Mouse (Mus musculus) right cerebral cortex, postnatal 36 days (tissue): ENCODE data around the gene Olfr1475.
"Not testable (repeated sequence)": the region's sequence is repeated elsewhere in the genome, so short reads cannot be mapped to it uniquely, and the experiment has no call there.

Experiments used
- DNase-seq, 2 experiments: peaks; one replicate each; pipeline ENCODE4 v3.0.0; 2022; ENCODE audit warnings: low spot score in 2 of 2, mixed read lengths in 1 of 2

Olfr1475 gene

DNA sequence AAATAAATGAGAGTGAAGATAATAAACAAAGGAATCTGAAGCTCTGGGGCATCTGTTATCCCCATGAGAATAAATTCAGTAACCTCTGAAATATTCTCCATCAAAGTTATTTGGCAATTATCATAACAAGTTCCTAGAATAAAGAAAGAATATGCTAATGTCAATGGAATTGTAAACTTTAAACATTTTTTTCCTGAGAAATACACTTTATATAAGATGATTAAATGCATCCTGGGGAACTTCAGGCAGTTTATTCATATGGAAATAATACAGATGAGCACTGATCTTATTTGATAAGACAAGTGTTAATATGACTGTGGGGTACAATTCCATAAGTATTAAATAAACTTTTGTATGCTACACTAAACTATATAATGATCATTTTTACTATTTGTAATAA, at the start of gene Olfr1475:
Gene Olfr1475 (minus strand): TSS at position 101 of the 400 bp plus-strand sequence.
- no peak for DNase-seq

DNA sequence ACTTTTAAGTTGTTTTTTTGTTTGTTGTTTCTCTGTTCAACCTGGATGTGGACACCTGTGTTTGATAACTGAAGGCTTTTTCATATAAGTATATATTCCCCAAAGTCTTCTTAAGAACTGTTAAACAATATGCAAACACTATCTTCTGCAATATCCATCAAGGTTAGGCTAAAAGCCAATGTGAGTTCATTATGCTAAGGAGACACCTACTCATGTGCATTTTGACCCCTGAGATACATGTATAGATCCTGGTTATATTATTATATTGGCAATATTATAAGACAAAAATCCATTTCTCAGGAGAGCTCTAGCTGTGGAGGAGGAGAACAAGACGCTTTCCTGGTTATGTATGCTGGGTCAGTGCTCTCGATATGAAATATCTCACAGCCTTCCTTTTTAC, 47.6 kb upstream of the Olfr1475 start, which contains the start of gene Olfr1480:
Gene Olfr1480 (plus strand): TSS at position 301 of the 400 bp plus-strand sequence.
- no peak for DNase-seq

DNA sequence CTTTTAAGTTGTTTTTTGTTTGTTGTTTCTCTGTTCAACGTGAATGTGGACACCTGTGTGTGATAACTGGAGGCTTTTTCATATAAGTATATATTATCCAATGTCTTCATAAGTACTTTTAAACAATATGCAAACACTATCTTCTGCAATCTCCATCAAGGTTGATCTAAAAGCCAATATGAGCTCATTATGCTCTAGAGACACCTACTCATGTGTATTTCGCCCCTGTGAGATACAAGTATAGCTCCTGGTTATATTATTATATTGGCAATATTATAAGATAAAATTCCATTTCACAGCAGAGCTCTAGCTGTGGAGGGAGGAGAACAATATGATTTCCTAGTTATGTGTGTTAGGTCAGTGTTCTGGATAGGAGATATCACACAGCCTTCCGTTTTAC, 20.2 kb upstream of the Olfr1475 start, which contains the start of gene Olfr1477:
Gene Olfr1477 (plus strand): TSS at position 301 of the 400 bp plus-strand sequence.
- no peak for DNase-seq

DNA sequence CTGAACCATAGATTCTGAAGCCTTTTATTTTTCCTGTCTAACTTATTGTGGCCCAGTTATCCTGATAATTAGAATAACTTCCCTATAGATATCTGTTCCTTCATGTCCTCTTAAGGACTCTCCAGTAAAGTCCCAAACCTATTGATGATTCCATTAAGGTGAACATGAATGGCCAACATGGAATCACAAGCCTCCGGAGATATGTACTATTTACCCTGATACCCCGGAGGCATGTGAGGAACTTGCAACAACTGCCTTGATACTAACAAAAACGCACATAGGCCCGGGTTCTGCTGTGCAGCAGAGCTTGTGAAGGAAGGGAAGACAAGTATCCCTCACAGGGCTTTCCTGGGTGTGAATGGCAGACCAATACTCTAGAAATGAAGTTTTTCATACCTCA, 10.7 kb downstream of the Olfr1475 start, which contains the start of gene Olfr1474:
Gene Olfr1474 (plus strand): TSS at position 301 of the 400 bp plus-strand sequence.
- DNase-seq = not testable (repeated sequence)

DNA sequence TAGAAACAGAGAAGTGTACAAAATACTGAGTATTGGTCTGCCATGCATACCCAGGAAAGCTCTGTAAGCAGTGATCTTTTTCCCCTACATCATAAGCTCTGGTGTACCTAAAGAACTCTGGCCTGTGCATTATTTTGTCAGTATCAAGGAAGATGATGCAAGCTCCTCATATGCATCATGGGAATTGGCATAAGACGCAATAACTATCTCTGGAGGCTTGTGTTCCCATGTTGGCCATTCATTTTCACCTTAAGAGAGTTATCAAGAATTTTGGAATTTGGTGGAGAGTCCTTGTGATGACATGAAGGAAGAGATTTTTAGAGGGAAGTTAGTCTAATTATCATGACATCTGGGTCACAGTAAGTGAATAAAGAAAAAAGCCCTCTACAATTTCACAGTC, 24.0 kb downstream of the Olfr1475 start, which contains the start of gene Olfr1472:
Gene Olfr1472 (minus strand): TSS at position 101 of the 400 bp plus-strand sequence.
- no peak for DNase-seq

DNA sequence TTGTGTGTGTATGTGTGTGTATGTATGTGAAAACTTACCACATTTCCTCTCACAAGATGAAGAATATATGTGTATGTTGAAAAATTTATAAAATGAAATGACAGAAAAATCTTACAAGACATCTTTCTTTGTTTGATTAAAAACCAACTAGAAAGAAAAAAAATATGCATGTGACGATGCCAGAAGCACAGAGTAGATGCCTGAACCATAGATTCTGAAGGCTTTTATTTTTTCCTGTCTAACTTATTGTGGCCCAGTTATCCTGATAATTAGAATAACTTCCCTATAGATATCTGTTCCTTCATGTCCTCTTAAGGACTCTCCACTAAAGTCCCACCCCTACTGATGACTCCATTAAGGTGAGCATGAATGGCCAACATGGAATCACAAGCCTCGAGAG, 36.9 kb downstream of the Olfr1475 start, which contains the start of gene Olfr1471:
Gene Olfr1471 (plus strand): TSS at position 301 of the 400 bp plus-strand sequence.
- DNase-seq = not testable (repeated sequence)
